Mouse (Mus musculus): ENCODE data around the gene Gas1.

Gene Gas1

DNA sequence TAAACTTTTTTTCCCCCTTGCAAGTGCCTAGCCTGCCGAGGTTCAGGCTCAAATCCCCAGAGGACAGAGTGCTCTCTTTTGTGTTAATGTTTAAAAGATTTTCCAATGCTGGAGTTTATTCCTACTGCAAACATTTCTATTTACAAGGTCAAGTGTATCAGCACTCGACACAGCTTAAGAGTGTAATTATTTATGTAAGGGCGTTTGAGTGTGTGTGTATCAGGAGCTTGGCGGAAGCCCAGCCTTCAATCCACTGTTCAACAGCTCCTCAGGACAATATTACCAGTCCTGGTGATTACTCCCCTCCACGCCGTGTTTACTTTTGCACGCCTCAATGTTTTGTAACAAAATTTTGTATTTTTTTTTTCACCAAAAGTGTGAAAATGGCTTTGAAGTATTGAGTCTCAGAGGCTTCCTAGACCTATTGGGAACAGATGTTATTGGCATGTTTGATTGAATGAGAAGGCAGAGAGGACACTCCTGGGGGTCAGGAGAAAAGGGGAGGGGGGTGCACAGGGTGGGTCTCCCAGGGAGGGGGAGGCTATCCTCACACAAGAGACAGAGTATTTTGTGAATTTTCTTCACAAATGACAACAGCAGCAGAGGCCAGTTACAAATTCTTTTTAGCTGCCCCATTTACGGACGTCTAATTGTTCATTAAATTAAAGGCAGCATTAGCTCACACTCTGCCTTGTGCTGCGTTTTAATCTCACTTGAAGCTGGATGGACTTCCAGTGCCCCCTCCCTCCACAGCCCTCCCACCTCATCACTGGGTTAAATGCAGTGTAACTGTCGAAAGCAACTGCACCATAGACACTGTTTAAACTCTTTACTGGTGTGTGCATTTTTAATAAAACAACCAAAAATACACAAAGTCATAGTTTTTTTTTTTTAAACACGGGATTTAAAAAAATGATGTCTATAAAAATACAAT, 3.3 kb downstream of the Gas1 start:
- DNase-seq (ENCODE audit: low read depth, low spot score): no peak

- DNase-seq (ENCODE audit: low read depth, low spot score): no peak
Measured at GRCm38 (mm10) chr13:60173186-60173585, 4.0 kb downstream of the Gas1 start.

DNA sequence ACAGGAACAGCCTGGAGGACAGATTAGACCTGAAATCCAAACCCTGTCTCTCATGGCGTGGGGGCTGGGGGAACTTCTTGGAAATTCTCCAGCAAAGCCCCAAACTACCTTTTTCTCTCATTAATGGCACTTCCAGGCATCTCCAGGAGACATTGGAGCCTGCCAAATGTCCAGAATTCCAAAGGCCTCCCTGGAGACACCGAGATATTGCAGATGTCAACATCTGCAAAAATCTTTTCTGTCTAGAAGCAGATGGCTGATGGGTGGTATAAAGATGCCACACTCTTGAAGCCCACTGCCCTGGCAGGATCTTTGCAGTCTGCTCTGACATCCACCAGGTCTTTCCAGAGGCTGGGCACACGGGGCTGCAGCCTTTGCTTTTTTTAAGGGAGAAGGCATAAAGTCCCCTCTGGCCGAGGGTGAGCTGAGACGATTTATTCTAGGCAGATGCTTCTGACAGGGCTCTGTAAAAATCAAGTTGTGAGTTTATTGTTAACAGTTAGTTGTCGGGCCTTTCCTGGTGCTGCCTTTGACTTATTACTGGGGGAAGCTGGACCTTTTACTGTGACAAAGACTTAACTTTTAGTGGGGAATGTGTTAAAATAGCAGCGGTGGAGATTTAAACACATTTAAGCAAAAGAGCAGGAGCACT, 4.7 kb downstream of the Gas1 start:
- no peak for DNase-seq (ENCODE audit: low read depth, low spot score)

GRCm38 (mm10) chr13:60171781-60172180, 5.4 kb downstream of the Gas1 start:
- no peak for DNase-seq (ENCODE audit: low read depth, low spot score)

GRCm38 (mm10) chr13:60170898-60171715, 6.1 kb downstream of the Gas1 start:
- DNase-seq (ENCODE audit: low read depth, low spot score): no peak

- DNase-seq (ENCODE audit: low read depth, low spot score): no peak
Measured at GRCm38 (mm10) chr13:60169026-60169425, 8.1 kb downstream of the Gas1 start.

DNA sequence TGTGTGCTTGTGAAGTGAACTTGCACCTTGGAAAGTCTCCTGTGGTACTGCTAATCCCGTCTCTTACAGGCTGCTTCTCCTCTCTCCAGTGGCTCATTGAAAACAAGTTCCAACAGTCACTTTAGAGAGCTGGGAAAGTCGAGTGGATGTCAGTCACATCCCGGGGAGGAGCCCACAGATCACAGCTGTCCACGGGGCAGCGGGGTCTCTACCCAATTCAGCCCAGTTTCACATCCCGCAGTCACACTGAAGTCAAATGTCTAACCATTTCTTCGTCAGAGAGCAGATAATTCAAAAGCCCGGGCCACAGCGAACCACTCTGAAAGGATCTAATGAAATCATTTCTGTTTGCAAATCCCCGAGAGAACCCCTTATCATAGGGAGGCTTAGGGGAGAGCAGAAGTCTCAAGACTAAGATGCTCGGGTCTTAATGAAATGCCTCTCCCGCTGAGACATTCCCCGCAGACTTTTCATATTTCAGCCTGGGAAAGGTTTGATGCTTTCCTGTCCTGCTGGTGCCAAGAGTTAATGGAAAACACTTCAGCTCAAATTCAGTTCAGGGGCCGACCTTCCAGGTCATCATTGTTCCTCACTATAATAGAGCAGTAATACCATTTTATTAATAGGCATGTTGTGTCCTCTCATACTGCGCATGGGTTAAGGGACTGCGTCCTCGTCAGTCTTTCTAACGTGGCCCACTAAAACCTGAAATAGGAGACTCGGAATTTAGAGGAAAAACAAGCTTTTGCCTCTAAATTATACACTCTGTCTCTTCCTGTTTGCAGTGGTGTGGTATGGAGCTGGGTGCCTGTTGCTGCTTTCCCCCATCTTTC, 20.7 kb downstream of the Gas1 start:
- no peak for DNase-seq (ENCODE audit: low read depth, low spot score)

GRCm38 (mm10) chr13:60154170-60154569, 23.0 kb downstream of the Gas1 start:
- DNase-seq (ENCODE audit: low read depth, low spot score): no peak

DNA sequence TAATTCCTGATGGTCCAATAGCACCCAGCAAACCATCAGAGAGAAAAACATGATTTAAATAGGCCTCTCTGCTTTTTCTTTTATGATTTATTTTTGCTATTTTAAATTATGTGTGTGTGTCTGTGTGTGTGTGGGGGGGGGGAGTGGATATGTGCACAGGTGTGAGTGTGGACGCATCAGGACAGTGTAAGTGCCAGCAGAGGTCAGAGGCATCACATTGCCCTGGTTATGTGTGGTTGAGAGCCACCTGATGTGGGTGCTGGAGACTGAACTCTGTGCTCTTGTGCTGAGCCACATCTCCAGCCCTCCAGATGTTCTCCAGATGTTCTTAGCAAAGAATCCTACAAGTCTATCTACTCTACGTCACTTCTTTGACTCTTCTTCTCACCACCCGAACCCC, 28.9 kb downstream of the Gas1 start:
- DNase-seq (ENCODE audit: low read depth, low spot score): no peak

- DNase-seq (ENCODE audit: low read depth, low spot score): no peak
Measured at GRCm38 (mm10) chr13:60147857-60148181, 29.3 kb downstream of the Gas1 start.

GRCm38 (mm10) chr13:60146994-60147856, 29.9 kb downstream of the Gas1 start:
- DNase-seq (ENCODE audit: low read depth, low spot score): no peak

GRCm38 (mm10) chr13:60146231-60146630, 30.9 kb downstream of the Gas1 start:
- DNase-seq (ENCODE audit: low read depth, low spot score): no peak

GRCm38 (mm10) chr13:60136962-60137361, 40.2 kb downstream of the Gas1 start:
- no peak for DNase-seq (ENCODE audit: low read depth, low spot score)

DNA sequence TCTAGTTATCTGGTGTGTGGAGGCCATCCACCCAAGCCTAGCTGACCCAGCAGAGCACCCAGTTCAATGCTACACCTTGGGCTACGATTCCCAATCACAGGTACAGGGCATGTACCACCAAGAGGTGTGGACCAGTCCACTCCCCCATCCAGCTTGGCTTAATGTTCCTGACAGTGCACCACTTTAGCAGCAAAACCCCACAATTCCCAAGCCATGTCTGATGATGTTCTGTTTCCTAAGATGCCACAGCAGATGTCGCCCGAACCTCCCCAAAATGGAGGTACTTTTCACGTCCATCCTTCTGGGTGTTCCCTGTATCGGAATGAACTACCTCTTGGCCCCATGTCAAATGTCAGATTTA, 42.7 kb downstream of the Gas1 start:
- no peak for DNase-seq (ENCODE audit: low read depth, low spot score)

DNA sequence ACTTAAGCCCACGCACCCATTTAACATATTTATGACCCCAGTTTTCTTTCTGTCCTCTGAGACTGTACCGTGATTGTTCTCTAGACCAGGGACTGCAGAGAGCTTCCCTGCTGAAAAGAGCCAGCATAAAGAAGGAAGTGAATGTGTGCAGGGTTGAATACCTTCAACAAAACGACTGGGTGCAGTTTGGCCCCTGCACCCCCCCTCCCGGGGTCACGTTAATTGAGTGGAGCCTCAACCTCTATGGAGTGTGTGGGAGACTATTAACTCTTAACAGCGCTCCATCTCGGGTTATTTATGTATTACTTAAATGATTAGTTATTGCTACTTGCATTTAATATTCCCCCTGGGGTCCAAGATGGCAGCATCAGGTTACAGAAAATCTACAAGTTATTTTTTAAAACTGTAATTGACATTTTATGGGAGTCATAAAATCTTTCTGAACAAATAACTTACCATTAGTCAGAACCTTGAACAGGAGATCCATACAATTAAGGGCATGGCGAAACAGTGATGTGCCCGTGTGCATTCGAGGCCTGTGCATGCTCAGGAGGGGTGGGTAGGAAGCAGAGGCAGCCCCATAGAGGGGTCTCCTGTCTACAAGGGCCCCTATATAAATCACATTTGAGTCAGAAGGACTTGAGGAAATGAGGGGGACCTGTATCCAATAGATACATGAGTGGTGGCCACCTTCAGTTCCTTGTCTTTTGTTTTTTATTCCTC, 43.3 kb downstream of the Gas1 start:
- DNase-seq (ENCODE audit: low read depth, low spot score): no peak

DNA sequence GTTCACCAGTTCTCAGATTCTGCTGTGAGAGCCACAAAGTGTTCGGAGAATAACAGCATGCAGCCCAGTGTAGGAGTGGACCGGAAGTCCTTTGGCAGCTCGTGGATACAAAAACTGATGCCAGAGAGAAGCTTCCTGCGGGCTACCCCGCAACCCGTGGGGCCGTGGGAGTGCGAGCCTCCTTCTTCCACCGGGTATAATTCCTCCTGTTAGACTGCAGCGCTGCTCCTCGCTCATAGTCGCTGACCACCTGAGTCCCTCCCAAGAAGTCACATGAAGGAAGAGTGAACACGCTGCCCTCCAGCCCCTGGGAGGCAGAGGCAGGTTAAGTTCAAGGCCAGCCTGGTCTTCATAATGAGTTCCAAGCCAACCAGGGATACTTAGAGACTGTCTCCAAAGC, 45.4 kb downstream of the Gas1 start:
- DNase-seq (ENCODE audit: low read depth, low spot score): no peak

GRCm38 (mm10) chr13:60129541-60129940, 47.6 kb downstream of the Gas1 start:
- no peak for DNase-seq (ENCODE audit: low read depth, low spot score)

DNA sequence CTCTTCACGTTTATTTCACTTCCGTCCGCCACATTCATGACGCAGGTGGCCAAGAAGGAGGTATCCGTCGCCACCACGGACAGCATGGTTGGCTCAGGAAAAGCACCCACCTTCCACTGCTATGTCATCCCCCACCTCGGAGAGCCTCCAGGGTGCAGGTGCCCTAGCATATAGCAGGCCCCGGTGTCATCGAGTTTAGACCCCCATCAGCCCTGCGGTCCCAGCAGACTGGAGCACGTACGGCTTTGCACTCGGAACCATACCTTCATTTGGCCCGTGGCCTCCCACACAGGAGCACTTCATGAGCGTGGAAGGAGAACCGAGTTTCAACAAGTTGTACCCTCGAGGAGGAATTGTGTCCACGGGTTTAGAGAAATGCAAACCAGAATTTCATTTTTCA, 50.8 kb downstream of the Gas1 start:
- DNase-seq (ENCODE audit: low read depth, low spot score): no peak

DNA sequence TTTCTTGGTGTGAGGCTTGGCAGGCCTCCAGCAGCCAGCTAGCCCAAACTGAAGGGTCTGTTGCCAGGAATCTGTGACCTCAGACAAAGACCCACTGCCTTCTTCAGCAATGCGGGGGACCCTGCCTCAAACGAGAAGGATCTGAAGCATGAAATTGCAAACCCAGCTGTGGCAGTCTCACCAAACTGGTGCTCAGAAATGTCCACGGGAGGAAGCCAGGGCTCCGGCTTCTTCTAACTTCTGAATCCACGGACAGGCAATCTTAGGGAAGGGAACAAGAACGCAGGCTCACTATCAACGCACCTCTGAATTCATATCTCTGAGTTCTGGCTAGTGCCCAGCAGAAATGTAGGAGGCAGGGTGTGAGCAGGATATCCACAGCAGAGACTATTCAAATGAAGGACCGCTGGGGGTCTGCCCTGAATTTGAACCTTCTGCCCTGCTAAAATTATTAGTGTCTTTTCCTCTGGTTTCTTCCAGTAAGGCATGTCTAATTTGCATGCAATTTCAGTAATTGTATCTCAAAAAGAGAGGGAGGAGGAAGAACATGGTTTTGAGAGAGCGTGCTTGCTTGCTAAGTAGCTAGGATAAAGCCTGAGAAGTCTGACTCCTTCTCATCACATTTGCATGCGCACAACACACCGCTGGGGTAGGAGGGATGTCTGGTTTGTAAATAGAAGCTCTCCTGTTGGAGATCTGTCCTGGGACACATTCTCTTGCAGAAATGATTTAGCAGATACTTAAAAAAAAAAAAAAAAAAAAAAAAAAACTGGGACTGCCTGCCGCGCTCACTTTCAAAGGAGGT, 51.5 kb downstream of the Gas1 start:
- no peak for DNase-seq (ENCODE audit: low read depth, low spot score)

All from A20 (cell line).